Mouse (Mus musculus): ENCODE measurements at regions not wholly inside any gene's neighbourhood (a gene's known extent, or its start where the extent isn't known, plus 50 kb on each side); places are given as distances from the start of the nearest gene placed in this dataset.

GRCm38 (mm10) chr10:99410754-99411153, 147.7 kb downstream of the Dusp6 start:
- no peak for DNase-seq
- intact Hi-C loops (cut with DNase I) = no loop called here

GRCm38 (mm10) chr10:99413455-99413854, 150.4 kb downstream of the Dusp6 start:
- intact Hi-C loops (cut with DNase I) = no loop called here
- DNase-seq = no peak

GRCm38 (mm10) chr10:99416271-99416670, 153.2 kb downstream of the Dusp6 start:
- no peak for DNase-seq
- intact Hi-C loops (cut with DNase I) = no loop called here

- intact Hi-C loops (cut with DNase I) = no loop called here
- DNase-seq = no peak
Observed at GRCm38 (mm10) chr10:99416896-99417479, 154.0 kb downstream of the Dusp6 start.

GRCm38 (mm10) chr10:99417591-99417990, 154.6 kb downstream of the Dusp6 start:
- intact Hi-C loops (cut with DNase I) = no loop called here
- DNase-seq = no peak

- intact Hi-C loops (cut with DNase I) = no loop called here
Observed at GRCm38 (mm10) chr10:99418497-99418896, 155.5 kb downstream of the Dusp6 start.

GRCm38 (mm10) chr10:99419532-99419931, 156.5 kb downstream of the Dusp6 start:
- no peak for DNase-seq
- intact Hi-C loops (cut with DNase I) = no loop called here

More at GRCm38 (mm10) chr10:99418497-99418896, 155.5 kb downstream of the Dusp6 start:
- no peak for DNase-seq

- DNase-seq = no peak
- intact Hi-C loops (cut with DNase I) = no loop called here
Observed at GRCm38 (mm10) chr10:99423406-99423805, 160.4 kb downstream of the Dusp6 start.

- intact Hi-C loops (cut with DNase I) = no loop called here
- no peak for DNase-seq
Observed at GRCm38 (mm10) chr10:99425265-99425664, 162.2 kb downstream of the Dusp6 start.

GRCm38 (mm10) chr10:99430175-99430574, 167.1 kb downstream of the Dusp6 start:
- DNase-seq = no peak
- intact Hi-C loops (cut with DNase I) = no loop called here

GRCm38 (mm10) chr10:99430669-99431561, 167.9 kb downstream of the Dusp6 start:
- DNase-seq = no peak
- intact Hi-C loops (cut with DNase I) = no loop called here

GRCm38 (mm10) chr10:99437060-99437459, 174.0 kb downstream of the Dusp6 start:
- intact Hi-C loops (cut with DNase I) = no loop called here
- DNase-seq = no peak

- intact Hi-C loops (cut with DNase I) = no loop called here
- no peak for DNase-seq
Observed at GRCm38 (mm10) chr10:99440169-99440568, 177.1 kb downstream of the Dusp6 start.

- DNase-seq = peak; percentile 45 to 62
- intact Hi-C loops (cut with DNase I) = no loop called here
Observed at GRCm38 (mm10) chr10:99441014-99441413, 178.0 kb downstream of the Dusp6 start.

- intact Hi-C loops (cut with DNase I) = no loop called here
- DNase-seq = no peak
Observed at GRCm38 (mm10) chr10:99441931-99442330, 178.9 kb downstream of the Dusp6 start.

GRCm38 (mm10) chr10:99443453-99444170, 180.6 kb downstream of the Dusp6 start:
- intact Hi-C loops (cut with DNase I) = no loop called here
- no peak for DNase-seq

- DNase-seq = no peak
- intact Hi-C loops (cut with DNase I) = no loop called here
Observed at GRCm38 (mm10) chr10:99450714-99451625, 187.9 kb downstream of the Dusp6 start.

- intact Hi-C loops (cut with DNase I) = no loop called here
- DNase-seq = no peak
Observed at GRCm38 (mm10) chr10:99451639-99452417, 188.8 kb downstream of the Dusp6 start.

GRCm38 (mm10) chr10:99456180-99456579, 193.1 kb downstream of the Dusp6 start:
- DNase-seq = no peak
- intact Hi-C loops (cut with DNase I) = no loop called here

- intact Hi-C loops (cut with DNase I) = no loop called here
- no peak for DNase-seq
Observed at GRCm38 (mm10) chr10:99458047-99458446, 195.0 kb downstream of the Dusp6 start.

All from gastrocnemius, postnatal 36 days (tissue).